Mouse (Mus musculus) erythroblast, adult 5-6 weeks (primary cell): ENCODE results near the gene Cth. TPM values are rescaled to one million over a fixed set of nuclear protein-coding genes. Genes with fewer than 3 reads are reported as not detected.
A peak's percentile ranks its signal among the peaks of the same experiment; 100 is the strongest.

Source experiments
- ATAC-seq: replicated peaks from 2 replicates; pipeline ENCODE4 v1.8.0; 2016; ENCODE audit warnings: moderate number of reproducible peaks, mild to moderate bottlenecking, moderate TSS enrichment, inconsistent platforms; ENCODE audit not compliant: poor library complexity, low FRiP score, severe bottlenecking
- total RNA-seq, 2 experiments: library from RNA; stranded (forward) in 1 of 2; stranded (reverse) in 1 of 2; fragments of 150-400 nt in 1 of 2; fragments of 200-764, 138-1000 nt in 1 of 2; gene quantifications; 2 replicates each; pipeline versions ENCODE4 v1.2.3 to v1.2.4; 2015 to 2017; ENCODE audit warnings: low replicate concordance in 2 of 2

Gene Cth
- total RNA-seq, 2 experiments from 2014 or later = 2.7 TPM; not detected in 1

DNA sequence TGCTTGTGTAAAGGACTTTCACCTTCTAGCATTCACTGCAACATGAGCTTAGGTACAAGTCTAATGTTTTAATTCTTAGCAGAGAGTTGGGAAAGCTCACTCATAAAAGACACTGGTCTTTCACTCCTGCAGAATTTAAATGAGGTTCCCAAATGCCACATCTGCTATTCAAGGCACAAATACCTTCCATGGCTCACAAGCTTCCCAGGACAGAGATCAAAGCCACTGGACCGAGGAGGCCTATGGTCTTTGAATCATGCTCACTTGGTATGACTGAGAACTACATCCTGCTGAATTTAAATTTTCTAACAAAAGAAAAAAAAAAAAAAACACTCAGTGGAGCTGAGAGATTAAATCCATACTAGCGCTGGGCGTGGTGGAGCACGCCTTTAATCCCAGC lies 8.5 kb downstream of the Cth start:
- no peak for ATAC-seq

- ATAC-seq = no peak
Measured at GRCm38 (mm10) chr3:157912155-157912554, 12.7 kb downstream of the Cth start.

DNA sequence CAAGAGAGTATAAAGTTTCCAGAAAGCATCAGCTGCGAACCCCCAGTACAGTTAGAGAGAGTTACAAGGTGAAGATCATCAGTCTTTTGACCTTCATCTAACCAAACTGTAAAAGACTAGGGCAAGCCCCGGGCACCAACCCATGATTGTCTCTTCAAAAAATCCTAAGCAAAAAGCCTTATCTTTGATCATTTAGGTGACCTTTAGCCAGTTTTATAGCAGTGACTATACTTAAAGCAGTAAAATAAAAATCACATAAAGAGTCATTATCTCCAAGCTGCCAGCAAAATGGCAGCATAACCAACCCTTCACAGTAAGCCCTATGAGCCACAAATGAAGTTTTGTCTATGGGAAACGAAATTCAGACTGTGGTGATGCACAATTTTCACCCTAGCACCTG lies 14.6 kb downstream of the Cth start:
- no peak for ATAC-seq

GRCm38 (mm10) chr3:157908166-157908565 lies 16.7 kb downstream of the Cth start:
- no peak for ATAC-seq

- ATAC-seq = no peak
Measured at GRCm38 (mm10) chr3:157901721-157902120, 23.2 kb downstream of the Cth start.

DNA sequence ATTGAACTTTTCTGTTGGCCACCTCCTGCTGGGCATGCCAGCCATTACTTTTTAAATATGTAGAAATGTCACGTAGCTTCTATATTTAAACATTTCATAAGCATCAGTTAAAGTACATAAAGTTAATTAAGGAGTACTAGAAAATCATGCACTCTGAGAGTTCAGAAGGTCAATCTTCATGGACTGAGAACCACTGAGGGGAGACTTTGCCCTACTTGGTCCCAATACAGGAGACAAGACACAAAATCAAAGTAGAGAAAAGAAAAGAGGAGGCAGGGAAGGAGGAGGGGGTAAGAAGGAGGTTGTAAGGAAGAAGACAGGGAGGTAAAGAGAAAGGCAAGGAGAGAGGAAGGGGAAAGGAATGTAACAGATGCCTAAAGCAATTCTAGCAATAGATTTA lies 24.9 kb downstream of the Cth start:
- ATAC-seq = no peak

DNA sequence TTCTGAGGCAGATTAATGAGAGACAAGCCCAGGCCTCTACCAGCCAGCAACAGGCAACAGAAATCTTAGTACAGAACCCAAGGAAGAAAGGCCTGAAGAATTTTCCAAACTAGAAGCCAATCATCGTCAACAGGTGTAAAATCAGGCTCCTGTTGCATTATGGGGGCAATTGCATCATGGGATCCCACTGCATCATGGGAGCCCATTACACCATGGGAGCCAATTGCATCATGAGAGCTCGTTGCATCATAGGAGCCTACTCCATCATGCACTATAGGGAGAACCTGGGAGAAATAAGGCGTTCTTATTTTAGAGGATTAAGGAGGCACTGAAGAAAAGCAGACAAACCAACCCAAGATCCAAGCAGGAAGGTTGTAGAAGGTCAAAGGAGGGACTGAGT lies 27.2 kb downstream of the Cth start:
- ATAC-seq = no peak

DNA sequence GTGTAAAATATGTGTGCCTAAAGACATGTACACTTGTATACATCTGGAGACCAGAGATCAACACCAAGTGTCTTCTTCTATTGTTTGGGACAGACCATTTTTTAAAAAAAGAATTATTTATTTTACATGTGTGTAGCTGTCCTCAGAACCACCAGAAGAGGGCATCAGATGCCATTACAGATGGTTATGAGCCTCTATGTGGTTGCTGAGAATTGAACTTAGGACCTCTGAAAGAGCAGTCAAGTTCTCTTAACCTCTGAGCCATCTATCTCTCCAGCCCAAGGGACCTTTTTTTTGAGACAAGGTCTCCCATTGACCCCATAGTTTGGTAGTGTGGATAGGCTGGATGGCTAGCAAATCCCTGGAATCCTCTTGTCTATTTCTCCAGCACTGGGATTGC lies 33.1 kb downstream of the Cth start:
- no peak for ATAC-seq

DNA sequence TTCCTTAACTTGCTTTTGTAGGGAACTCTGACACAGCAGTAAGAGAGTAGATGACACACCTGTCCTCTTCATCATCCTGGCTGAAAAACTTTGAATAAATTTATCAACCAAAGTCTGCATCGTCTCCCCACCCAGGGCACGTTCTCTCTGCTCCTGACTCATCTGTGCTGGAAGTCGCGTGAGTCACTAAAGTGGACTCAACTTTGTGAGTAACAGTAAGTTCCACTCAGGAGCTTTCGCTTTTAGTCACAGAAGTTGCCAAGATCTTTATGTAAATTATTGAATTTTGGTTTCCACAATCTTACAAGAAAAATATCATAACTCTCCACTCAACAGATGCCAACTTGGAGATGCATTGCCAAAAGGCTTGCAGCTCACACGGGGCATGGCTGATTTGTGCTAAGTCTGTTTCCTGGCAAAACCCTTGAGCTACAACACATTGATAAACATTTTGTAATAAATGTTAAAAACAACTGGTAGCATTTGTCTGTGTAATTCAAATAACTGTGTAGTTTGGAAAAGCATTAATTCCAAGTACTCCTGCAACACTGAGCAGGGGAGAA lies 40.7 kb downstream of the Cth start:
- ATAC-seq = no peak

GRCm38 (mm10) chr3:157883085-157883484 lies 41.8 kb downstream of the Cth start:
- no peak for ATAC-seq

DNA sequence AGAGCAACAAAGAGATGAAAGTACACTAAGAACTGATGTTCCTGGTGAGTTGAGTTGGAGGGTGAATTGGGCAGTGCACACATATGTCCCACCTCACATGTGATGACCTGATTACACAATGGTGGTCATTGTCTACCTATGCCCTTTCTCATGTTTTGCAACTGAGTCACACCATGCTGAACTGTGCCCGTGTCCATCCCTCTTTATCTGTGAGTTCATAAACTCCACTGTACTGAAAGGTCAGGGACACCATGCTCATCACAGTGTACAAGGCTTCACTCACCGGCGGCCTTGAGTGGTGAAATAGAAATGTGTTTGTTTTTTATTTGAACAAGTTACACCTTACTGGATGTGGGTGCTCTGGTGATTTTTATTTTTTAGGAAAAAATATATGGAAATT lies 42.9 kb downstream of the Cth start:
- no peak for ATAC-seq

DNA sequence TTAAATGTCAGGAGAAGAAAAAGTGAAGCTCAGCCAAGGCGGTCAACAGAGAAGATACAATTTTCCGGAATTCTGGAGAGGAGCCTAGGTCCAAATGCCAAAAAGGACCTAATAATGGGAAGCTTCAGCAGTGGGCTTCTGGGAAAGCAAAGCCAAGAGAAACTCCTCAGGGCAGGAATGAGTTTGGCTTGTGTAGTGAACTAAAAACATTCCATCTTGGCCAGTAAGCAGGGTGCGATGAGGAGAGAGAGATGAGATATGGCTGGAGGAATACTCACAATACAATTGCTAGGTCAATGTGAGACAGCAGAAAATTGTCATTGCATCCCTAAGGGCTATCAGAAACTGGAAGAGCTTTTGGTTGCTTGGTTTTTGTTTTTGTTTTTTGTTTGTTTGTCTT lies 43.9 kb downstream of the Cth start:
- no peak for ATAC-seq

GRCm38 (mm10) chr3:157877847-157878246 lies 47.0 kb downstream of the Cth start:
- ATAC-seq = no peak

GRCm38 (mm10) chr3:157876439-157877156 lies 48.3 kb downstream of the Cth start:
- ATAC-seq = peak; percentile 83

GRCm38 (mm10) chr3:157872897-157873296 lies 52.0 kb downstream of the Cth start:
- no peak for ATAC-seq

DNA sequence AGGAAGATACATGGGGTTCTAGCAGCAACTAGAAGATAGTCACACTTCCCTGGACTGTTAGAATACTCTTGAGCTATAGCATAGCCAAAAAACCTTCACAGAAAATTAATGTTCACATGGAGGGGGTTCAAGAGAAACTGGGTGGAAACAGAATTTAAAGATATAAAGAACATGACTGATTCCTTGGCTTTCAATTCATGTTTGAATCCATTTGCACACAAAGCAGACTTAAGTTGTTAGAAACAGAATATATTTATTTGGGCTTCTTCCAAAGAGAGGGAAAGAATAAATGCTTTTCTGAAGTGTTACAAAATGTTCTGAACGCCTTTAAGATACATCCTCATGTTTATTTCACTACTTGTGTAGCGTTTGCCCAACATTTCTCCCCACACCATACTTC lies 57.0 kb downstream of the Cth start:
- no peak for ATAC-seq

DNA sequence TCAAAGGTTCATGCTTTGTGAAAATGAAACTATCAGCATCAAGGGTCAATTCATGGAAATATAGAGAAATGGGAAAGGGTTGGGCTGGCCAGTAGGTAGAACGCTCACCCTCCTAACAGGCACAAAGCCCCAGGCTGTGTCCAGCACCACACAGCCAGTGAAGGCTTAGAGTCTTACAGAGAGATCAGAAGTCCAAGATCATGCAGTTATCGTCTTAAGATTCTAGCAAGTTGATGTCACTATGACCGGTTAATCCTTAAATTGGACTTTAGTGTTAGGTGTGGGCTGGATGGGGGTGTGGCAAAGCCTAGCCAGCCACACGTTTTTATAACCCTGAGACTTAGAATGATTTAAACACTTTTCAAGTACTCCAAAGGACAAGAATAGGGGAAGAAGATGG lies 58.6 kb downstream of the Cth start:
- ATAC-seq = no peak

GRCm38 (mm10) chr3:157865848-157866247 lies 59.0 kb downstream of the Cth start:
- ATAC-seq = no peak

DNA sequence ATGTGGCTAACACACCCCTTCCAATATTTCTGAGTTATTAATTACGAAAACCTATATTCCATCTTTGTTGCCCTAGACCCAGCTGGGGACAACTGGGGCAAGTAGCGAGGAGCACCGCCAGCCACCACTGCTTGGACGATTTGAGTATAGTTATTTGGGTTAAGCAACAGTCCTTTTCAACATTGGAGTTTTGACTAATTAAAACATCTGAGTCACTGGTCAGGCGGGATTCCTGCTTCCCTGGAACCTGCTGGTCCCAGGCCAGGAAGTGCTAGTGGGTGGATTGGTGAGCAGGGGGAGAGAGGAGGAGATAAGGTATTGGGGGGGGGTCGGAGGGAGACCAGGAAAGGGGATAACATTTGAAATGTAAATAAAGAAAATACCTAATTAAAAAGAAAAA lies 59.4 kb downstream of the Cth start:
- ATAC-seq = no peak

GRCm38 (mm10) chr3:157852806-157853205 lies 72.1 kb downstream of the Cth start:
- no peak for ATAC-seq

DNA sequence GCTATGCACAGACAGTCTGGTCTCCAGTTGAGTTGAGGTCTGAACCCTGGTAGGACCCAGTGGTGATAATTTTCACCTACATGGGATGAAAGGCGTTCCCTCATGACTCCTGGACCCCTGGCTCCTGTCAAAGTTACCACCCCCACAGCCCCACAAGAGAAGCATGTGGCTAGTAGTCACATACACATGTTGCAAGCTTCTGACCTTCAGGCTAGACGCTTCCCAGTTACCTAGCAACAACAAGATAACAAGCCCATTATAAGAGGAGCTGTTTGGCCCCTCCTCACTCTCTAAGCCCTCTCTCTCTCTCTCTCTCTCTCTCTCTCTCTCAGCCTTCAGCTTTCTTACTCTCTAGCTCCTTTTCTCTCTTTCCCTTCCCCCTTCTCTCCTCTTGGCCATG lies 76.4 kb downstream of the Cth start:
- ATAC-seq = no peak
